Mouse (Mus musculus) neural tube, embryonic 13.5 days (tissue): ENCODE data around the gene Brd3. TPM values are rescaled to one million over a fixed set of nuclear protein-coding genes. Genes with fewer than 3 reads are reported as not detected.

Source experiments
- ATAC-seq: fragments of 200-750 bp; cut with Nextera tagmentation; 2 replicates; pipeline ENCODE4 v1.8.0; 2017; ENCODE audit warnings: low read depth, mild to moderate bottlenecking, moderate TSS enrichment, moderate library complexity
- H3K27ac ChIP-seq: fragments of 300-500 bp; sonication (generic); replicated peaks from 2 replicates; pipeline ENCODE4 v1.5.1; 2015; ENCODE audit warnings: moderate library complexity, mild to moderate bottlenecking, inconsistent platforms
- H3K27me3 ChIP-seq: fragments of 300-500 bp; sonication (generic); 2 replicates; pipeline ENCODE4 v1.6.1; 2015; ENCODE audit warnings: mild to moderate bottlenecking, inconsistent platforms
- H3K36me3 ChIP-seq: fragments of 300-500 bp; sonication (generic); 2 replicates; pipeline ENCODE4 v1.6.1; 2015; ENCODE audit warnings: mild to moderate bottlenecking, inconsistent platforms
- H3K4me1 ChIP-seq: fragments of 300-500 bp; sonication (generic); replicated peaks from 2 replicates; pipeline ENCODE4 v1.6.1; 2015; ENCODE audit warnings: inconsistent platforms
- H3K4me2 ChIP-seq: fragments of 300-500 bp; sonication (generic); 2 replicates; pipeline ENCODE4 v1.6.1; 2015; ENCODE audit warnings: inconsistent platforms, mild to moderate bottlenecking, moderate library complexity
- H3K4me3 ChIP-seq: fragments of 300-500 bp; sonication (generic); 2 replicates; pipeline ENCODE4 v1.5.1; 2015; ENCODE audit warnings: mild to moderate bottlenecking, inconsistent platforms
- H3K9ac ChIP-seq: fragments of 300-500 bp; sonication (generic); 2 replicates; pipeline ENCODE4 v1.6.1; 2015; ENCODE audit warnings: moderate library complexity, mild to moderate bottlenecking, inconsistent platforms
- H3K9me3 ChIP-seq: fragments of 300-500 bp; sonication (generic); 2 replicates; pipeline ENCODE4 v1.6.1; 2016; ENCODE audit warnings: inconsistent platforms
- WGBS: fragments of 180-500 bp; shearing (Covaris S2); methylation state at CpG from one replicate; pipeline ENCODE4 v1.1.7; 2015; 5-methylcytosine and 5-hydroxymethylcytosine counted together
- polyA plus RNA-seq: library from polyadenylated mRNA; unstranded; fragments of >200 nt; fragmentation: Nextera tagmentation; extraction: Ambion mirVana; gene quantifications from 2 replicates; pipeline ENCODE4 v1.2.1, GENCODE M21; 2015

Brd3 gene
- polyA plus RNA-seq, 1 experiment from 2014 or later = 144 TPM

DNA sequence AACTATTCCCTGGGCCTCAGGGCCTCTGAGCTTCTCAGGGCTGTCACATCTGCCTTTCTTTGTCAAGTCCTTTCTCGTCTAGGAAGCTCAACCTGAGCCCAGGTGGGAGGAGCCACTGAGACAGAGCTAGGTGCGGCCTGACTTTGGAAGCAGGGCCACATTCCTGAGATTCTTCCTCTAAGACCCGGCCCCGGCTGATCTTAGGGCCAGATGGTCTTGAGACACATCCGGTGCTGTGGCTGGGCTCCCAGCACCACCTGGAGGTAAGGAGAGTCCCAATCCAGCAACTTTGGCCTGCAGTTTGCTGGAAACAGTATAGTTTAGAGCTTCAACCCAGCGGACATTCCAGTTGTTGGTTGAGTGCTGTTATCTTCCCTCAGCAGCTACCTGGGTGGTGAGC is 1.9 kb downstream of the Brd3 start:
- 14% methylated on average over 6 of the region's 6 CpGs for WGBS
- H3K36me3 ChIP-seq = no peaks in the 10 kb centered on the region

GRCm38 (mm10) chr2:27504113-27504885 is 3.2 kb downstream of the Brd3 start:
- Histone ChIP-seq H3K4me1 (no peaks in the 10 kb centered on the region; the same call in 1 of the 2 replicates), H3K36me3 (no peaks in the 10 kb centered on the region), H3K27ac (no peak overlapping the region), H3K9me3 (no peaks in the 10 kb centered on the region), H3K9ac (no peak overlapping the region), H3K4me2 (no peak overlapping the region), H3K27me3 (no peaks in the 10 kb centered on the region), H3K4me3 (no peak overlapping the region)
- 75% methylated on average over 7 of the region's 7 CpGs for WGBS
- ATAC-seq = no peak

More for the DNA sequence above, 1.9 kb downstream of the Brd3 start:
- no peak for ATAC-seq
- Histone ChIP-seq H3K9me3 (no peaks in the 10 kb centered on the region), H3K27me3 (no peaks in the 10 kb centered on the region), H3K27ac (no peak overlapping the region), H3K4me2 (no peak overlapping the region), H3K4me3 (no peak overlapping the region), H3K9ac (no peak overlapping the region), H3K4me1 (no peaks in the 10 kb centered on the region; the same call in 1 of the 2 replicates)

DNA sequence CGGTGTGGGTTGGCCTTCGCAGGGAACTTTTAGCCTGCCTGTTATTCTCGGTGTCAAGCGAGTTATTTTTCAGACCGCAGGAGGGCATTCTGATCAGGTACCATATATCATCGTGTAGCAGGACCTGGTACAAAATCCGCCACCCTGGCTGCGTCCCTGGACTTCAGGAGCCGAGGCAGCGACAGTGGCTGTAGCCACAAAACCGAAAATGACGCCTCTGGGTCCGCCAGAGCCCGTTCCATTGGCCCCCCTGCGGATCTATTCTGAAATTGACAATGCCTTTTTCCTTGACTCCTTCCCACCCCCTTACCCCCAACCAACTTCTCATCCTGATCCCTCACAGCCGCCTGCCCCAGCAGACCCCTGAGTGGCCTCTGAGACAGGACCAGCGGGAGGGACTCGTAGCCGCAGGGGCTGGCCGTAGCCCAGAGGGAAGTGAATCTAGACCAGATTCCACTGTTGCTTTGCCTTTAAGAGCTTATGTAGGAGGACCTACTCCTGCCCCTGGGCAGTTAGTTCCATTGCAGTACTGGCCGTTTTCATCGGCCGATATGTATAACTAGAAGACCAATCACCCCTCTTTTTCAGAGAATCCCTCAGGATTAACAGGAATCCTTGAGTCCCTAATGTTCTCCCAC is 11.0 kb downstream of the Brd3 start:
- H3K4me3 ChIP-seq = peak overlapping the region; percentile 26
- H3K9me3 ChIP-seq = no peaks in the 10 kb centered on the region
- H3K9ac ChIP-seq = 0 out of 2 replicates have a peak overlapping the region, but pooled peaks have one; percentile 17
- no peaks in the 10 kb centered on the region for H3K36me3 ChIP-seq
- no peak for ATAC-seq
- peak overlapping the region; percentile 46 for H3K4me2 ChIP-seq
- H3K4me1 ChIP-seq = peaks cover 9% of the 10 kb centered on the region; the same call in 1 of the 2 replicates
- 43% methylated on average over 23 of the region's 23 CpGs for WGBS
- no peak overlapping the region for H3K27ac ChIP-seq
- H3K27me3 ChIP-seq = no peaks in the 10 kb centered on the region

- no peaks in the 10 kb centered on the region for H3K36me3 ChIP-seq
- H3K9me3 ChIP-seq = no peaks in the 10 kb centered on the region
- ATAC-seq = no peak
- H3K9ac ChIP-seq = no peak overlapping the region
- no peaks in the 10 kb centered on the region for H3K27me3 ChIP-seq
- H3K27ac ChIP-seq = no peak overlapping the region
- peaks cover 9% of the 10 kb centered on the region; the same call in 1 of the 2 replicates for H3K4me1 ChIP-seq
- WGBS = 97% methylated on average over 3 of the region's 3 CpGs
- no peak overlapping the region for H3K4me2 ChIP-seq
- no peak overlapping the region for H3K4me3 ChIP-seq
Observed at GRCm38 (mm10) chr2:27493971-27494370, 13.5 kb downstream of the Brd3 start.

DNA sequence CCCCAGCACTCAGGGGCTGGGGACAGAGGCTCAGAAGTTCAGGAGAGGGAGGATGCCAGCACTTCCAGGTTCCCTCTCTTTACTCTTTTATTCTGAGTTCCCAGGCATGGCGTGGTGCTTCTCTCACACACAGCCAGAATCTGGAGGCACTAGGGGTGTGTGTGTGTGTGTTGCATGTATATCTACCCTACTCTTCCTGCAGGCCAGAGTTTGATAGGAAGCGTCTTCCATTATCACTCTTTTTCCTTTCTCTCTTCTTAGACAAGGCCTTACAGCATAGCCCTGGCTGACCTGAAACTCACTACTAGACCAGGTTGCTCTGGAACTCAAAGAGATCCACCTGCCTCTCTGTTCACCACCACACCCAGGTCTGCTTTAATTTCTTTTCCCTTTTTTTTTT is 16.5 kb downstream of the Brd3 start:
- H3K4me2 ChIP-seq = no peak overlapping the region
- no peaks in the 10 kb centered on the region for H3K4me1 ChIP-seq
- WGBS = 87% methylated on average over 2 of the region's 2 CpGs
- H3K27me3 ChIP-seq = no peaks in the 10 kb centered on the region
- no peak overlapping the region for H3K27ac ChIP-seq
- no peak overlapping the region for H3K9ac ChIP-seq
- H3K36me3 ChIP-seq = no peaks in the 10 kb centered on the region
- no peak for ATAC-seq
- H3K9me3 ChIP-seq = no peaks in the 10 kb centered on the region
- H3K4me3 ChIP-seq = no peak overlapping the region

DNA sequence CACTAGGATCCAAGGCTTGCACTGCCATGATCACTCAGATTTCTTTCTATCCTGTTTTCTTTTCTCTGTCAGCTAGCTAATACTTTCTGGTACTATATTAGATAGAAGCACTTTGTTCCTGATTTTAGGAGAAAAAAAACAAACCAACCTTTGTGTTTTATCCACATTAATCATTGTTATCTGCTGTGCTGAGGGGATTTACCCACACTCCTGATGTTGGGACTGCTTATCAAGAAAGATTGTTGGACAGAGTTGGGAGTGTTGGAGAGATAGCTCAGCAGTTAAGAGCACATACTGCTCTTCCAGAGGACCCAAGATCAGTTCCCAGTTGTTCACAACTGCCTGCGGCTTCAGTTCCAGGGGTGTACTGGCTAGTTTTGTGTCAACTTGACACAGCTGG is 19.1 kb downstream of the Brd3 start:
- H3K4me1 ChIP-seq = no peaks in the 10 kb centered on the region
- no peak for ATAC-seq
- no peak overlapping the region for H3K4me3 ChIP-seq
- no peaks in the 10 kb centered on the region for H3K36me3 ChIP-seq
- no peak overlapping the region for H3K27ac ChIP-seq
- 97% methylated on average over 1 of the region's 1 CpGs for WGBS
- H3K27me3 ChIP-seq = no peaks in the 10 kb centered on the region
- no peak overlapping the region for H3K4me2 ChIP-seq
- H3K9me3 ChIP-seq = no peaks in the 10 kb centered on the region
- no peak overlapping the region for H3K9ac ChIP-seq

GRCm38 (mm10) chr2:27487336-27488049 is 20.0 kb downstream of the Brd3 start:
- H3K36me3 ChIP-seq = no peaks in the 10 kb centered on the region
- H3K9ac ChIP-seq = no peak overlapping the region
- no peak overlapping the region for H3K27ac ChIP-seq
- no peak overlapping the region for H3K4me3 ChIP-seq
- H3K27me3 ChIP-seq = no peaks in the 10 kb centered on the region
- no peaks in the 10 kb centered on the region for H3K9me3 ChIP-seq
- no peak overlapping the region for H3K4me2 ChIP-seq
- no peak for ATAC-seq
- no peaks in the 10 kb centered on the region for H3K4me1 ChIP-seq
- WGBS = 87% methylated on average over 3 of the region's 4 CpGs

- Histone ChIP-seq H3K4me2 (no peak overlapping the region), H3K4me3 (no peak overlapping the region), H3K9me3 (no peaks in the 10 kb centered on the region), H3K36me3 (no peaks in the 10 kb centered on the region), H3K27ac (no peak overlapping the region), H3K9ac (no peak overlapping the region), H3K4me1 (no peaks in the 10 kb centered on the region), H3K27me3 (no peaks in the 10 kb centered on the region)
- ATAC-seq = no peak
- WGBS = 80% methylated on average over 4 of the region's 4 CpGs
Observed at GRCm38 (mm10) chr2:27486725-27487124, 20.7 kb downstream of the Brd3 start.

DNA sequence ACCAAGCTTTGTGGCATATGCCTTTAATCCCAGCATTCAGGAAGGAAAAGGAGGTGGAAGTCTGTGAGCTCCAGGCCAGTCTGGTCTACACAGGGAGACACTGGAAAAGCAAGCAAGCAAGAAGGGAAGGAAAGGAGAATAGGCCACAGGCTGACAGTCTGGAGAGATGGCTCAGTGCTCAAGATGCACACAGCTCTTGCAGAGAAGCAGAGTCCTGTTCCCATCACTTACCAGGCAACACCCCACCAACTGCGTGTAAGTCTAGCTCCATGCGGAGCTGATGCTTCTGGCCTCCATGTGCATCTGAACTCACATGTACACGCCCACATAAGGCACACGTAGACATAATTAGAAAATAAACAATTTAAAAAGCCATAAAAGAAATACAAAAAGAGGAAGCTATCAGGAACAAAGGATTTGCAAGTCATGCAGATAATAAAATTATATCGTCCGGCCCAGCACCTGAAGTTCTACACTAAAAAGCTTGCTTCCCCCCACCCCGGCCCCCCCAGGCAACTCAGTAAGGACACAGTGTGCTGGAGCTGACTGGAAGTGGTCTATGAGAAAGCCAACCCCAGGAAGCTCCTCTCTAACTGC is 25.1 kb downstream of the Brd3 start:
- ATAC-seq = no peak
- Histone ChIP-seq H3K4me2 (no peak overlapping the region), H3K27me3 (no peaks in the 10 kb centered on the region), H3K4me3 (no peak overlapping the region), H3K27ac (no peak overlapping the region), H3K36me3 (no peaks in the 10 kb centered on the region), H3K9me3 (no peaks in the 10 kb centered on the region), H3K4me1 (no peaks in the 10 kb centered on the region), H3K9ac (no peak overlapping the region)
- 75% methylated on average over 7 of the region's 7 CpGs for WGBS

- H3K9ac ChIP-seq = no peak overlapping the region
- H3K4me3 ChIP-seq = no peak overlapping the region
- no peak overlapping the region for H3K27ac ChIP-seq
- 77% methylated on average over 4 of the region's 4 CpGs for WGBS
- H3K27me3 ChIP-seq = no peaks in the 10 kb centered on the region
- ATAC-seq = no peak
- peaks cover 8% of the 10 kb centered on the region; the same call in 1 of the 2 replicates for H3K4me1 ChIP-seq
- H3K9me3 ChIP-seq = no peaks in the 10 kb centered on the region
- no peak overlapping the region for H3K4me2 ChIP-seq
- H3K36me3 ChIP-seq = no peaks in the 10 kb centered on the region
Observed at GRCm38 (mm10) chr2:27480367-27480766, 27.1 kb downstream of the Brd3 start.

- Histone ChIP-seq H3K9ac (no peak overlapping the region), H3K36me3 (no peaks in the 10 kb centered on the region), H3K4me3 (no peak overlapping the region), H3K4me1 (peaks cover 8% of the 10 kb centered on the region; the same call in 1 of the 2 replicates), H3K9me3 (no peaks in the 10 kb centered on the region), H3K27me3 (no peaks in the 10 kb centered on the region), H3K27ac (no peak overlapping the region), H3K4me2 (no peak overlapping the region)
- 70% methylated on average over 4 of the region's 4 CpGs for WGBS
- no peak for ATAC-seq
Observed at GRCm38 (mm10) chr2:27479821-27480220, 27.6 kb downstream of the Brd3 start.
